Mouse (Mus musculus) myocyte (in vitro differentiated cells): ENCODE measurements around the gene Gramd2. TPM values are rescaled to one million over a fixed set of nuclear protein-coding genes. Genes with fewer than 3 reads are reported as not detected.

Experiments used
- H3K27me3 ChIP-seq: one replicate; pipeline ENCODE4 v1.6.1; 2011; ENCODE audit not compliant: control insufficient read depth, insufficient read depth, insufficient read length
- H3K36me3 ChIP-seq: one replicate; pipeline ENCODE4 v1.6.1; 2011; ENCODE audit not compliant: control insufficient read depth, insufficient read depth
- H3K4me2 ChIP-seq: one replicate; pipeline ENCODE4 v1.6.1; 2011; ENCODE audit warnings: low read depth, control low read depth
- H3K4me3 ChIP-seq: one replicate; pipeline ENCODE4 v1.5.1; 2011; ENCODE audit warnings: mild to moderate bottlenecking, control low read depth, moderate library complexity
- H3K79me2 ChIP-seq: one replicate; pipeline ENCODE4 v1.6.1; 2011; ENCODE audit not compliant: control insufficient read depth, insufficient read depth
- H3ac ChIP-seq: one replicate; pipeline ENCODE4 v1.6.1; 2011; ENCODE audit not compliant: control insufficient read depth, insufficient read length
- CEBPB ChIP-seq: IDR thresholded peaks from 2 replicates; pipeline ENCODE4 v1.6.1; 2011; ENCODE audit warnings: mild to moderate bottlenecking, moderate library complexity; ENCODE audit not compliant: poor library complexity, insufficient read depth, severe bottlenecking
- E2F4 ChIP-seq: IDR thresholded peaks from one replicate; pipeline ENCODE4 v1.6.1; 2011; ENCODE audit warnings: mild to moderate bottlenecking, control low read depth, moderate library complexity; ENCODE audit not compliant: insufficient read depth
- MAX ChIP-seq: IDR thresholded peaks from one replicate; pipeline ENCODE4 v1.6.1; 2011; ENCODE audit warnings: low read depth, mild to moderate bottlenecking, control low read depth
- MYOD1 ChIP-seq, 3 experiments: IDR thresholded peaks; one replicate each; pipeline ENCODE4 v1.6.1; 2011; ENCODE audit warnings: control low read depth in 2 of 3, low read depth in 2 of 3, mild to moderate bottlenecking in 2 of 3, moderate library complexity in 1 of 3; ENCODE audit not compliant: insufficient read length in 2 of 3, control insufficient read depth in 1 of 3
- MYOG ChIP-seq, 3 experiments: IDR thresholded peaks; one replicate each; pipeline ENCODE4 v1.6.1; 2011; ENCODE audit warnings: control low read depth in 2 of 3, low read depth in 2 of 3, mild to moderate bottlenecking in 2 of 3; ENCODE audit not compliant: insufficient read length in 2 of 3, control insufficient read depth in 1 of 3, insufficient read depth in 1 of 3
- POLR2A ChIP-seq: IDR thresholded peaks from one replicate; pipeline ENCODE4 v1.6.1; 2011; ENCODE audit warnings: low read depth, mild to moderate bottlenecking, control low read depth, moderate library complexity; ENCODE audit not compliant: insufficient read length
- POLR2AphosphoS2 ChIP-seq: IDR thresholded peaks from one replicate; pipeline ENCODE4 v1.6.1; 2011; ENCODE audit warnings: low read depth, control low read depth; ENCODE audit not compliant: insufficient read length
- REST ChIP-seq: IDR thresholded peaks from one replicate; pipeline ENCODE4 v1.6.1; 2011; ENCODE audit warnings: mild to moderate bottlenecking, control low read depth, moderate library complexity; ENCODE audit not compliant: insufficient read depth, insufficient read length
- SRF ChIP-seq: IDR thresholded peaks from one replicate; pipeline ENCODE4 v1.6.1; 2011; ENCODE audit warnings: low read depth; ENCODE audit not compliant: control insufficient read depth, insufficient read length
- TCF12 ChIP-seq: IDR thresholded peaks from one replicate; pipeline ENCODE4 v1.6.1; 2011; ENCODE audit warnings: mild to moderate bottlenecking, control low read depth; ENCODE audit not compliant: poor library complexity, insufficient read depth, severe bottlenecking
- TCF3 ChIP-seq: IDR thresholded peaks from one replicate; pipeline ENCODE4 v1.6.1; 2011; ENCODE audit warnings: low read depth, control low read depth; ENCODE audit not compliant: insufficient read length
- USF1 ChIP-seq: IDR thresholded peaks from one replicate; pipeline ENCODE4 v1.6.1; 2011; ENCODE audit warnings: low read depth, mild to moderate bottlenecking, control low read depth, moderate library complexity
- polyA plus RNA-seq: library from polyadenylated mRNA; unstranded; fragments of >200 nt; fragmentation: generic; extraction: Trizol; gene quantifications from one replicate; pipeline ENCODE4 v1.2.1, GENCODE M21; 2012; ENCODE audit warnings: missing spikeins

Gene Gramd2
- polyA plus RNA-seq = 1.5 TPM

DNA sequence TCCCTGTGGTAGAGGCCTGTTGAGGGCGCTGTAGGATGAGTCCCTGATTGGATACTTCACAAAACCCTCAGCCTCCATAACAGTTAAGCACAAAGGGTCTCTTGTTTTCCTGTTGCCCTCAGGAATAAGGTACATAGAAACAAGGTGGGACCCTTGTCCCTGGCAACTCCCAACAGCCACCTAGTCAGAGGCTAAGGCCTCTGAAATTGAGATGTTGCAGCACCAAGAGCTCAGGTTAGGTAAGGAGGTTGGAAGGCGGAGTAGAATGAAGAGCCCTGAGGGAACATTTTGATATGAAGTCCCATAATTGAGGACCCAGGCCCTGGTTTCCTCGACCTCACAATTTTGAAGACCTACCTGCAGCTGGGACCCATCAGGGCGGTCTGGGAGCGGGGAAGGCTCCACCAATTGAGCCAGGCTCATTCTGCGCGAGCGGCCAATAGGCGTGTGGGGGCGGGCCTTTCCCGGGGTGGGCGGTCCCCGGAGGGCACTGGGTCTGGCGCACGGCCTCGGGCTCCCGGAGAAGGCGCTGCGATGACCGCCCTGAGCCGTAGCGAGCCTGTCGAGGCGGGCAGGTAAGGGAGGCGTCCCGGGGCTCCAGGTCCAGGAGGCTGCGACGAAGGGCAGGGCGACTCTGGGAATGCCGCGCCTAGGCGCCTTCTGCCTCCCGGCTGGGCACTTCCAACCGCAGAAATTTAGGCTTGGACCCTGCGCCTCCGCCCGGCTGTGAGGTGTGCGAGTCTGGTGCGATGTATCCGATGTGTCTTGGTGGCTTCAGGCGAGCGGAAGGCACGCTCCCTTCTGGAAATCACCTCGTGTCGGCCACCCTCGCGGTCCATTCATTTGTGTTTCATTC lies at the start of gene Gramd2:
Gene Gramd2, plus strand, starts transcription at position 467 of the 856 bp plus-strand sequence.
- Histone ChIP-seq H3K79me2 (no peaks in the 10 kb centered on the region), H3K4me2 (no peak within 1 kb of the TSS), H3K4me3 (no peak within 1 kb of the TSS), H3K36me3 (peaks cover 42% of the 10 kb centered on the region), H3ac (no peak within 1 kb of the TSS), H3K27me3 (no peaks in the 10 kb centered on the region)
- TF ChIP-seq POLR2A (peak; percentile 49), USF1 (no peak), POLR2AphosphoS2 (peak; percentile 96)

DNA sequence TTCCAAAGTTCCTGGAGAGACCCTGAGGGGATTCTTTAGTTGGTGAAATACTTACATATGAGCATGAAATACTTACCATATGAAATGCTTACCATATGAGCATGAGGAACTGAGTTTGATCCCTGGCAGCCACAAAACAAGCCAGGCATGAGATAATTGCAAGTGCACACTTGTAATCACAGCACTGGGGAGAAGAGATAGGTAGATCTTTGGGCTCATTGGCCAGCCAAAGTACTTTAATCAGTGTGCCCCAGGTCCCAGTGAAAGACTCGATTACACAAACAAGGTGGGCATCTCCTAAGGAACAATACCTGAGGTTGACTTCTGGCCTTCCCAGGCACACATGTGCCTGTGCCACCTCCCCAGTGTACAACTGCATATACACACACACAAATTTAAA lies 41.6 kb upstream of the Gramd2 start:
- H3K79me2 ChIP-seq = no peaks in the 10 kb centered on the region
- no peak overlapping the region for H3ac ChIP-seq
- no peak for TF ChIP-seq MAX
- no peak for TF ChIP-seq TCF12
- no peak for TF ChIP-seq POLR2A
- TF ChIP-seq CEBPB = no peak
- TF ChIP-seq REST = no peak
- H3K27me3 ChIP-seq = no peaks in the 10 kb centered on the region
- no peak overlapping the region for H3K4me2 ChIP-seq
- peaks cover 64% of the 10 kb centered on the region for H3K36me3 ChIP-seq
- no peak overlapping the region for H3K4me3 ChIP-seq

DNA sequence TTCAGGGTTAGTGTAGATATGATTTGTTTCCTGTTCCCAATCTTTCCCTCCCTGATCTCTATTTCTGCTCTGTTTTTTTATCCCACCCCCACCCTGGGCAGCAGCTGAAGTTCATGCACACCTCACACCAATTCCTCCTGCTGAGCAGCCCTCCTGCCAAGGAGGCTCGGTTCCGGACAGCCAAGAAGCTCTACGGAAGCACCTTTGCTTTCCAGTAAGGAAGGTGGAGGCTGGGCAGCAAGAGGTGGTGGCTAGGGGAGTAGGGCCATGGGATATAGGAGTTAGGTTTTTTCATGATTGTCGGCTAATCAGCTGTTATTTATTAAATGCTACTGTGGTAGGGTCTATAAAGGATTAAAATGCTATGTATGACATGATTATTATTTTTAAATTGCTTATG lies 40.0 kb upstream of the Gramd2 start:
- H3K4me2 ChIP-seq = no peak overlapping the region
- no peaks in the 10 kb centered on the region for H3K79me2 ChIP-seq
- no peaks in the 10 kb centered on the region for H3K27me3 ChIP-seq
- H3K4me3 ChIP-seq = no peak overlapping the region
- H3K36me3 ChIP-seq = peaks cover 50% of the 10 kb centered on the region
- no peak overlapping the region for H3ac ChIP-seq
- no peak for TF ChIP-seq MYOD1 (IDR thresholded peaks at IDR 0.05; ENCODE audit: control insufficient read depth in 1 of 3, insufficient read length in 2 of 3, low read depth in 2 of 3)

DNA sequence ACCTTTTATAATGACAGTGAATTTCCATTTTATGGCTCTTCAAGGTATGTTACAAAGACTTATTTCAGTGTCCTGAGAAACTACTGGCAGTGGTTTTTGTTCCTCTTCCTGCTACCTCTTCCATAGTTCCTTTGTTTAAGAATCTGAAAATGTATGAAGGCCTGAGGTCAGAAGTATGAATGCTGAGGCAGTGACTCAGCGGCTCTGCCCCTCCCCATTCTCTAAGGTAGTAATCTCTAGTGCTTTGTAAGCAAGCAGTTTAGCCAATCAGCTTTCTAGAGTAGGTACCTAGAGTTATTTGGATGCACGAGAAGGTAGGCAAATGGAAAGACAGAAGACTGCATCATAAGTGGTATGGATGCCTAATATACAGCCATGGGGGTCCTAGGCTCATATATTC lies 38.6 kb upstream of the Gramd2 start:
- no peak overlapping the region for H3K4me3 ChIP-seq
- no peak overlapping the region for H3ac ChIP-seq
- TF ChIP-seq TCF12 (no peak), TCF3 (no peak), MYOG (IDR thresholded peaks at IDR 0.05; ENCODE audit: control insufficient read depth in 1 of 3, insufficient read depth in 1 of 3, insufficient read length in 2 of 3, low read depth in 2 of 3) (no peak), REST (no peak), POLR2A (no peak), MYOD1 (IDR thresholded peaks at IDR 0.05; ENCODE audit: control insufficient read depth in 1 of 3, insufficient read length in 2 of 3, low read depth in 2 of 3) (no peak), POLR2AphosphoS2 (no peak), MAX (no peak), CEBPB (no peak), SRF (no peak), USF1 (no peak)
- H3K27me3 ChIP-seq = no peaks in the 10 kb centered on the region
- no peaks in the 10 kb centered on the region for H3K79me2 ChIP-seq
- no peak overlapping the region for H3K4me2 ChIP-seq
- H3K36me3 ChIP-seq = peaks cover 36% of the 10 kb centered on the region

DNA sequence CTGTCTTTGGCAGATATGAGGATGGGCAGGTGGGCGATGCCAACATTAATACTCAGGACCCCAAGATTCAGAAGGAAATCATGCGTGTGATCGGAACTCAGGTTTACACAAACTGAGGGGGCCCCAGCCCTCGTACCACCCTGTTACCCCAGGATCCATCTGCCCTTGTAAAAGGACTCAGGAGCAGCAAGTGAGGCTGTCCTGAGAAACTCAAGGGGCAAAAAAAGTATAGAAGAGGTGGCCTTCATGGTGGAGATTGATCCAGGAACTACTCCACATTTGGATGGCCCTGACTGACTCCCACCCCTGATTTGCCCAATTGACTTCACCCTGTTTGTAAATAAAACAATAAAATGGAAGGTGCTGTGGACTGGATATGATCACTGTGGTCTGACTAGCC lies 30.0 kb upstream of the Gramd2 start:
- Histone ChIP-seq H3K79me2 (peaks cover 10% of the 10 kb centered on the region), H3K27me3 (no peaks in the 10 kb centered on the region), H3ac (no peak overlapping the region), H3K4me2 (no peak overlapping the region), H3K4me3 (no peak overlapping the region), H3K36me3 (peaks cover 27% of the 10 kb centered on the region)
- no peak for TF ChIP-seq REST
- no peak for TF ChIP-seq TCF3
- TF ChIP-seq MYOD1 (IDR thresholded peaks at IDR 0.05; ENCODE audit: control insufficient read depth in 1 of 3, insufficient read length in 2 of 3, low read depth in 2 of 3) = no peak

DNA sequence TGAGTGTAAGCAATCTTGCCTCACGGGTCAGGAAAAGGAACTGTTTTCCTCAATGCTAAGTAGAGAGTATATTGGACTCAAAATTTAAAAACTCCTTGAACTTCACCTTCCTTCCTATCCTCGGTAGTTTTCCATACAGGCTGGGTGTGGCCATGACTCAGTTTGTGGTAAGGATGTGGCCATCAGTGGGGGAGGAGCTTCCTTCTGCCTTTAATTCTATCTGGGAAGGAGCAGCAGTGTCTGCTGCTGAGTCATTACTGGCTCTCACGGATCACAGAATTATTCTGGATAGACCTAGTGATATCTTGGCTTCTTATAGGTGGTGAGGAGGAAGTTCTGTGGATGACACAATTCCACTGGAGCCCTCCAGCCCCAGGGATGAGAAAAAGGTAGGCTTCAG lies 26.6 kb upstream of the Gramd2 start:
- Histone ChIP-seq H3K4me2 (peak overlapping the region; percentile 82), H3ac (no peak overlapping the region), H3K27me3 (no peaks in the 10 kb centered on the region), H3K4me3 (peak overlapping the region; percentile 95), H3K36me3 (peaks cover 22% of the 10 kb centered on the region), H3K79me2 (peaks cover 41% of the 10 kb centered on the region)
- TF ChIP-seq MYOG (IDR thresholded peaks at IDR 0.05; ENCODE audit: control insufficient read depth in 1 of 3, insufficient read depth in 1 of 3, insufficient read length in 2 of 3, low read depth in 2 of 3) (no peak), SRF (no peak), CEBPB (peak; percentile 48), TCF3 (no peak), POLR2A (no peak), TCF12 (no peak), MAX (no peak), E2F4 (no peak), REST (no peak), POLR2AphosphoS2 (peak; percentile 42), USF1 (no peak), MYOD1 (IDR thresholded peaks at IDR 0.05; ENCODE audit: control insufficient read depth in 1 of 3, insufficient read length in 2 of 3, low read depth in 2 of 3) (no peak)
